Mouse (Mus musculus): Measurements from ENCODE around the gene Fas. TPM values are rescaled to one million over a fixed set of nuclear protein-coding genes. Genes with fewer than 3 reads are reported as not detected.

The Fas gene
- polyA plus RNA-seq, 1 experiment from 2014 or later, result 2.4 TPM

GRCm38 (mm10) chr19:34256936-34257335, 33.5 kb upstream of the Fas start:
- H3K4me3 ChIP-seq, result no peak overlapping the region
- 75% methylated on average over 2 of the region's 2 CpGs for WGBS

DNA sequence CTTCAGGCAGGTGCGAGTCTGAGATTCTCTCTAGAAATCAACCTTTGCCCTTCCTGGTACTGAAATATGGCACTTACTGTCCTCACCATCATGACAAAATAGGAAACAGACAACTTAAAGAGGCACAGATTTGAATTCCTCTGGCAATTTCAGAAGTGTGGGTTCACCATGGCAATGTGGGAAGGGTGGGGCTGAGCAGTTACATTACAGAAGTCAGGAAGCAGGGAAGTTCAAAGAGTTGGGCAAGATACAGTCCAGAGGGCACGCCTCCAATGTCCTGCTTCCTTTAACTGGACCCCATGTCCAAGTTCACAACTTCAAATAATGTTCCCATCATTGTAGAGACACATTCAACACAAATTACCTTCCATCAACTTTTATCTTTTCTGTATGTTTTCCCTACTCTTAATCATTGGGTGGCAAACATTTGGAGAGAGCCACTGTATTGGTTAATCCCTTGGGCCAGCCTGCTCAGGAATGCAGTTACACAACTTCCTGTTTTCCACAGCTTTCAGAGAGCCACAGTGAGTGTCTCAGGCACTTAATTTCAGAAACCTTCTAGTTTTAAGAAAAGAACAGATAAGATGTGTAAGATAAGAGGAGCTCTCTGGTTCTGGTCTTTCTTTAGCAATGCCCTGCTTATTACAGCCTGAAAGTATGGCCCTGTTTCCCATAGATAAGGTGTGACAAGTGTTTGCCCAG, 28.0 kb upstream of the Fas start:
- no peaks in the 10 kb centered on the region for H3K36me3 ChIP-seq
- no peak overlapping the region for H3K4me2 ChIP-seq (replicated peaks)
- no peak for ATAC-seq (ENCODE audit: low FRiP score, low read depth)
- no peaks in the 10 kb centered on the region for H3K4me1 ChIP-seq
- H3K9ac ChIP-seq, result no peak overlapping the region
- no peaks in the 10 kb centered on the region for H3K27me3 ChIP-seq
- H3K27ac ChIP-seq, result no peak overlapping the region
- 87% methylated on average over 2 of the region's 2 CpGs for WGBS
- no peak overlapping the region for H3K4me3 ChIP-seq
- no peaks in the 10 kb centered on the region for H3K9me3 ChIP-seq

More at GRCm38 (mm10) chr19:34256936-34257335, 33.5 kb upstream of the Fas start:
- ATAC-seq (ENCODE audit: low FRiP score, low read depth), result no peak
- Histone ChIP-seq H3K9ac (no peak overlapping the region), H3K36me3 (no peaks in the 10 kb centered on the region), H3K4me1 (peaks cover 17% of the 10 kb centered on the region), H3K9me3 (no peaks in the 10 kb centered on the region), H3K4me2 (replicated peaks) (no peak overlapping the region), H3K27me3 (no peaks in the 10 kb centered on the region), H3K27ac (no peak overlapping the region)

GRCm38 (mm10) chr19:34265604-34266193, 24.8 kb upstream of the Fas start:
- no peak overlapping the region for H3K4me2 ChIP-seq (replicated peaks)
- H3K9ac ChIP-seq, result no peak overlapping the region
- WGBS, result 75% methylated on average over 5 of the region's 5 CpGs
- H3K27me3 ChIP-seq, result no peaks in the 10 kb centered on the region
- H3K36me3 ChIP-seq, result no peaks in the 10 kb centered on the region
- H3K9me3 ChIP-seq, result no peaks in the 10 kb centered on the region
- no peaks in the 10 kb centered on the region for H3K4me1 ChIP-seq
- no peak overlapping the region for H3K27ac ChIP-seq
- no peak overlapping the region for H3K4me3 ChIP-seq
- no peak for ATAC-seq (ENCODE audit: low FRiP score, low read depth)

- H3K9ac ChIP-seq, result no peak overlapping the region
- no peak overlapping the region for H3K4me3 ChIP-seq
- no peaks in the 10 kb centered on the region for H3K27me3 ChIP-seq
- no peaks in the 10 kb centered on the region for H3K4me1 ChIP-seq
- ATAC-seq (ENCODE audit: low FRiP score, low read depth), result no peak
- H3K27ac ChIP-seq, result no peak overlapping the region
- no peak overlapping the region for H3K4me2 ChIP-seq (replicated peaks)
- no peaks in the 10 kb centered on the region for H3K9me3 ChIP-seq
- 70% methylated on average over 1 of the region's 1 CpGs for WGBS
- no peaks in the 10 kb centered on the region for H3K36me3 ChIP-seq
Observed at GRCm38 (mm10) chr19:34268991-34269390, 21.5 kb upstream of the Fas start.

DNA sequence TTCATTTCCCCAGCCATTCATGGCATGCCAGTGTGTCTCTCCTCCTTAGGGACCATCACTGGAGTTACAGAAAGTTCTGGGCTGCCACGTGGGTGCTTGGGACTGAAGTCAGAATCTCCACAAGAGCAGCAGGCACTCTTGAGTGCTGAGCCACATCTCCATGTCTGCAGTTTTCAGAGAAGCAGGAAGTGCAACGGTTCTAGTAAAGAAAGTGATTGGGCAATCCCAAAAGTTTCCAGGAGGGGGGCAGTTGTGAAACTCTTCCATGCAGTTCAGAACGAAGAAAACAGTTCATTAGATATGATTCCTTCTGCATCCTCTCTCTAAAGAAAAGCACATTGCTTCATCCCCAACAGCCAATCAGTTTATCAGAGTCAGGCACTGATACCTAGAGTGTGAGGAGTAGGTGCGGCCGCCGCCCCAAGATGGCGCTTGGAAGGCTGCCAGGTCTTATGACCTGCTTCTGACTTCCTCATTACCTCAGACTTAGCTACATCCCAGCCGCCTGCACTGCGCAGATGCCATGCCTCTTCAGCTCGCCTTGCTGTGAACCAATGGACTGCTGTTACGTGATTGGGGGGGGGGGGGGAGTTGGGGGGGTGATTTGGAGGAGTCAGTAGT, 20.2 kb upstream of the Fas start:
- Histone ChIP-seq H3K4me3 (no peak overlapping the region), H3K36me3 (no peaks in the 10 kb centered on the region), H3K9me3 (no peaks in the 10 kb centered on the region), H3K27me3 (no peaks in the 10 kb centered on the region), H3K4me2 (replicated peaks) (no peak overlapping the region), H3K4me1 (no peaks in the 10 kb centered on the region), H3K27ac (no peak overlapping the region), H3K9ac (no peak overlapping the region)
- ATAC-seq (ENCODE audit: low FRiP score, low read depth), result no peak
- 85% methylated on average over 11 of the region's 11 CpGs for WGBS

- no peak overlapping the region for H3K9ac ChIP-seq
- 89% methylated on average over 13 of the region's 13 CpGs for whole genome bisulfite sequencing
- ATAC-seq (ENCODE audit: low FRiP score, low read depth), result no peak
- H3K4me1 ChIP-seq, result no peaks in the 10 kb centered on the region
- no peak overlapping the region for H3K4me3 ChIP-seq
- H3K9me3 ChIP-seq, result no peaks in the 10 kb centered on the region
- no peaks in the 10 kb centered on the region for H3K27me3 ChIP-seq
- no peak overlapping the region for H3K4me2 ChIP-seq (replicated peaks)
- no peaks in the 10 kb centered on the region for H3K36me3 ChIP-seq
- no peak overlapping the region for H3K27ac ChIP-seq
Observed at GRCm38 (mm10) chr19:34270824-34271464, 19.5 kb upstream of the Fas start.

GRCm38 (mm10) chr19:34273073-34273472, 17.4 kb upstream of the Fas start:
- no peak overlapping the region for H3K9ac ChIP-seq
- WGBS, result 94% methylated on average over 1 of the region's 1 CpGs
- no peak for ATAC-seq (ENCODE audit: low FRiP score, low read depth)
- no peak overlapping the region for H3K4me3 ChIP-seq
- no peak overlapping the region for H3K27ac ChIP-seq
- no peak overlapping the region for H3K4me2 ChIP-seq (replicated peaks)
- no peaks in the 10 kb centered on the region for H3K36me3 ChIP-seq
- H3K4me1 ChIP-seq, result no peaks in the 10 kb centered on the region
- H3K9me3 ChIP-seq, result no peaks in the 10 kb centered on the region
- H3K27me3 ChIP-seq, result no peaks in the 10 kb centered on the region

DNA sequence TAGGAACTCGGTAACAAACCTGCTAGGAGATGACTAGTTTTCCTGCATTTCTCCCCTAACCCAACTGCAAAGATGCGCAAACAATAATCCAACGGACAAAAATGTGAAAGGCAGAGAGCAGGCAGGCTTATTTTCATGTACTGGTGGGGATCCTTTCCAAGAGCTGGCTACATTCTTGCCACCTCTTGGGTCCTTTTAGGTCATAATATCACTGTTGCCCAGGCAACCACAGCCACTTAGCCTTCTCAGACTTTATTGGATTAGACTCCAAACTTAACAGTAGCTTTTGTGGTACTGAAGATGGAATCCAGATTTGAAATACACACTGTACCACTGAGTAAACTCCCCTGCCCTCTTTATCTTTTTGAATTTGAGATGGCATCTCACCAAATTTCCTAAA, 12.4 kb upstream of the Fas start:
- Histone ChIP-seq H3K36me3 (no peaks in the 10 kb centered on the region), H3K4me2 (replicated peaks) (no peak overlapping the region), H3K4me1 (no peaks in the 10 kb centered on the region), H3K9ac (no peak overlapping the region), H3K9me3 (no peaks in the 10 kb centered on the region), H3K27ac (0 out of 2 replicates have a peak overlapping the region, but pooled peaks have one; percentile 11), H3K4me3 (no peak overlapping the region), H3K27me3 (no peaks in the 10 kb centered on the region)
- ATAC-seq (ENCODE audit: low FRiP score, low read depth), result peak; percentile 85; the same call in 1 of the 2 replicates
- WGBS, result 63% methylated on average over 3 of the region's 3 CpGs

DNA sequence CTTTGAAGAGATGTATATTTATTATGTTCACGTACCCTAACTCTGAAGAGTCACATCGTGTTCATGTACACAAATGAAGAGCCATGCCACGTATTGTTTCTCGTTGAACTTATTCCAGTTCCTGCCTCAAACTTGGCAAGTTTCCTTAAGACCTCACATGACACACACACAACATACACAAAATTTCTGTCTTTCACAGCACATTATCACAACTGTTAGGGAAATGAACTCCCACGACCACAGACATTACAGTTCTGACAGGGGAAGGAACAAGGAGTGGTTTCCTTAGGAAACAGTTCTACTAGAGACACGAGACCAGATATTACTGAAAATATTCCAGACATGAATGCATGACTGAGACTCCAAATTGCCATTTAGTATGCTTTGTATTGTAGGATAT, 6.9 kb upstream of the Fas start:
- no peak overlapping the region for H3K4me3 ChIP-seq
- ATAC-seq (ENCODE audit: low FRiP score, low read depth), result no peak
- WGBS, result 79% methylated on average over 6 of the region's 6 CpGs

GRCm38 (mm10) chr19:34284383-34284782, 6.1 kb upstream of the Fas start:
- 60% methylated on average over 10 of the region's 10 CpGs for WGBS
- no peak overlapping the region for H3K9ac ChIP-seq
- H3K4me3 ChIP-seq, result no peak overlapping the region
- no peak for ATAC-seq (ENCODE audit: low FRiP score, low read depth)
- H3K4me2 ChIP-seq (replicated peaks), result no peak overlapping the region; the same call in 1 of the 2 replicates
- H3K27ac ChIP-seq, result no peak overlapping the region
- H3K4me1 ChIP-seq, result no peaks in the 10 kb centered on the region
- H3K9me3 ChIP-seq, result no peaks in the 10 kb centered on the region
- no peaks in the 10 kb centered on the region for H3K27me3 ChIP-seq
- no peaks in the 10 kb centered on the region for H3K36me3 ChIP-seq

More for the DNA sequence above, 6.9 kb upstream of the Fas start:
- Histone ChIP-seq H3K9ac (no peak overlapping the region), H3K36me3 (no peaks in the 10 kb centered on the region), H3K27ac (no peak overlapping the region), H3K4me2 (replicated peaks) (no peak overlapping the region), H3K4me1 (no peaks in the 10 kb centered on the region), H3K27me3 (no peaks in the 10 kb centered on the region), H3K9me3 (no peaks in the 10 kb centered on the region)

GRCm38 (mm10) chr19:34284826-34285225, 5.6 kb upstream of the Fas start:
- no peaks in the 10 kb centered on the region for H3K9me3 ChIP-seq
- H3K9ac ChIP-seq, result no peak overlapping the region
- no peak for ATAC-seq (ENCODE audit: low FRiP score, low read depth)
- no peak overlapping the region for H3K4me3 ChIP-seq
- 53% methylated on average over 2 of the region's 2 CpGs for WGBS
- no peaks in the 10 kb centered on the region for H3K4me1 ChIP-seq
- H3K27ac ChIP-seq, result no peak overlapping the region
- no peaks in the 10 kb centered on the region for H3K27me3 ChIP-seq
- H3K36me3 ChIP-seq, result no peaks in the 10 kb centered on the region
- no peak overlapping the region for H3K4me2 ChIP-seq (replicated peaks)

DNA sequence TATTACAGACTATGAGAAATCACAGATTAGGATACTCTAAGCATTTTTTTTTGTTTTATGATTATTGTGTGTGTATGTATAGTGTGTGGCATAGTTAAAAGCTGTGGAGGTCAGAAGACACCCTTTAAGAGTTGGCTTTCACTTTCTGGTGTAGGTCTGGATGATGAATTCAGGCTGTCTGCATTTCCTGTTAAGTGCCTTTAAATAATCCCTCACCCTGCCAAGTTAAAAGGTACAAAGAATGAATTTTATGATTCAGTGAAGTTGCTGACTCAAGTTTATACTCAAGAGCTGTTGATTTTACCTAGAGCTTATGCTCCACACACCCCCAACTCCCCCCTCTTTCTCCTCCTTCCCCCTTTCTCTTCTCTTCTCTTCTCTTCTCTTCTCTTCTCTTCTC, 3.2 kb upstream of the Fas start:
- peaks cover 5% of the 10 kb centered on the region for H3K27me3 ChIP-seq
- peaks cover 10% of the 10 kb centered on the region for H3K4me1 ChIP-seq
- no peak overlapping the region for H3K4me3 ChIP-seq
- no peaks in the 10 kb centered on the region for H3K9me3 ChIP-seq
- H3K27ac ChIP-seq, result no peak overlapping the region
- H3K36me3 ChIP-seq, result no peaks in the 10 kb centered on the region
- H3K4me2 ChIP-seq (replicated peaks), result no peak overlapping the region
- H3K9ac ChIP-seq, result no peak overlapping the region
- no peak for ATAC-seq (ENCODE audit: low FRiP score, low read depth)

Data from limb, embryonic 13.5 days (tissue).